Mouse (Mus musculus) liver, adult (tissue): ENCODE data around the gene Hist2h2bb.

Source experiments
- GATA4 ChIP-seq: IDR thresholded peaks from 2 replicates; pipeline ENCODE4 v1.6.1; 2014; ENCODE audit warnings: mild to moderate bottlenecking, low read length; ENCODE audit not compliant: insufficient replicate concordance

The Hist2h2bb gene

GRCm38 (mm10) chr3:96269511-96270474 lies at the start of gene Hist2h2bb:
Gene Hist2h2bb, plus strand, starts transcription at chr3:96269752.
- TF ChIP-seq GATA4 = no peak

DNA sequence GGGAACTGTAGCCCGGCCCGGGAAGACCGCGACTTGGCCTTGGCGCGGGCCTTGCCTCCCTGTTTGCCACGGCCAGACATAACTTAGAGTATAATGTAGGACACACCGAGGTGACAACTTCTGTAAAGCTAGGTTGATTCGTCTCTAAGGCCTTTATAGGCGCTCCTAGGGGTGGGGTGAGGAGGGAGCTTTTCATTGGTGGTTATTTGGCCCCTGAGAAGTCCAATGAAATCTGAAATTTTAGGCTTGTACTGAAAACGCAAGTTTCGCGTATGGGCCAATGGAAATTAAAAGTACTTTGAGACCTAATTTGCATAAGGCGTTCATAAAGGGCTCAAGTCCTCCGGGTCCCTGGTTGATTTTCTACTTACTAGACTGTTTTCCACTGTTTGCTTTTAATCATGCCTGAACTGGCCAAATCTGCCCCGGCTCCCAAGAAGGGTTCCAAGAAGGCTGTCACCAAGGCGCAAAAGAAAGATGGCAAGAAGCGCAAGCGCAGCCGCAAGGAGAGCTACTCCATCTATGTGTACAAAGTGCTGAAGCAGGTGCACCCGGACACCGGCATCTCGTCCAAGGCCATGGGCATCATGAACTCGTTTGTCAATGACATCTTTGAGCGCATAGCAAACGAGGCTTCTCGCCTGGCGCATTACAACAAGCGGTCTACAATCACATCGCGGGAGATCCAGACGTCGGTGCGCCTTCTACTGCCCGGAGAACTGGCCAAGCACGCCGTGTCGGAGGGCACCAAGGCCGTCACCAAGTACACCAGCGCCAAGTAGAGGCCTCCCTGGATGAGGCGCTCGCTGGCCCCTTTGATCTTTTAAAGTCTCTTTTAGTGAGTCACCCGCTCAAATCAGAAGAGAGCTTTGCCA lies 48.5 kb upstream of the Hist2h2bb start, which contains the start of the genes Hist2h2ac and Hist2h2be:
Hist2h2ac (minus strand) TSS at position 116 of the 875 bp plus-strand sequence.
Hist2h2be (plus strand) TSS at position 355 of the 875 bp plus-strand sequence.
- no peak for TF ChIP-seq GATA4

GRCm38 (mm10) chr3:96221640-96222038 lies 47.9 kb upstream of the Hist2h2bb start:
- TF ChIP-seq GATA4 = no peak

DNA sequence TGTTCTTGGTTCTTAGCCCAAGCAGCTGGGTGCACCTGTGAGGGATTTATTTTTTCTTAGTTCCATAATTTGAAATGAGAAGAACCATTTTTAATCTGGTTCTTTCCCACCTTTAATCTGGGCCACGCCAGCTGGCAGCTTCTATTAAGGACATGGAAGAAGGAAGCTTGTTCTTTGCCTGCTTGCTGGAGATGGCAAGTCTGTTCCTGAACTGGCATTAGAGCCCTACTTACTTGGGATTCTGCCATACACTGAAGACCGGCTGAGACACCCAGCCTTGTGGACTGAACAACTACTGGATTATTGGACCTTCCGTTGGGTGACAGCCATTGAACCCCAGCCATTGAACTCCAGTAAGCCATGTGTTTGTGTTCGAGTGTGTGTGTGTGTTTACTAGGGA lies 46.8 kb upstream of the Hist2h2bb start:
- TF ChIP-seq GATA4 = no peak

DNA sequence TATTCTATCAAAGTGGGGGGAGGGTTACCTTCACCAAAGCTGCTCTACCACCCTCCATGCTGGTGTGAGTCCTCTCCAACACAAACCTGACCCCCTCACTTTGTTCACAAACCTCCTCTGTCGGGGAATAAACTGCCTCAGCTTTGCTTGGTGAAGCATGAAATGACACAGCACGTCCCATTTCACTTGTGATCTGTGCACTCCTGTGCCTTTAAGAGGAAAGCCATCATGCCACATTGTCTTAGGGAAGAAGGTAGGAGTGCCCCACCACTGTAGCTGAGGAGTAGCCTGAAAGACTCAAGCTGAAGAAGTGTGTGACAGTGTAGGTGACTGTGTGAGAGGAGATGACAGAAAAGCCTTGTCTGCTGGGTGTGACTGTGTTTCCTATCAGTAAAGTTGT lies 44.1 kb upstream of the Hist2h2bb start:
- TF ChIP-seq GATA4 = no peak

DNA sequence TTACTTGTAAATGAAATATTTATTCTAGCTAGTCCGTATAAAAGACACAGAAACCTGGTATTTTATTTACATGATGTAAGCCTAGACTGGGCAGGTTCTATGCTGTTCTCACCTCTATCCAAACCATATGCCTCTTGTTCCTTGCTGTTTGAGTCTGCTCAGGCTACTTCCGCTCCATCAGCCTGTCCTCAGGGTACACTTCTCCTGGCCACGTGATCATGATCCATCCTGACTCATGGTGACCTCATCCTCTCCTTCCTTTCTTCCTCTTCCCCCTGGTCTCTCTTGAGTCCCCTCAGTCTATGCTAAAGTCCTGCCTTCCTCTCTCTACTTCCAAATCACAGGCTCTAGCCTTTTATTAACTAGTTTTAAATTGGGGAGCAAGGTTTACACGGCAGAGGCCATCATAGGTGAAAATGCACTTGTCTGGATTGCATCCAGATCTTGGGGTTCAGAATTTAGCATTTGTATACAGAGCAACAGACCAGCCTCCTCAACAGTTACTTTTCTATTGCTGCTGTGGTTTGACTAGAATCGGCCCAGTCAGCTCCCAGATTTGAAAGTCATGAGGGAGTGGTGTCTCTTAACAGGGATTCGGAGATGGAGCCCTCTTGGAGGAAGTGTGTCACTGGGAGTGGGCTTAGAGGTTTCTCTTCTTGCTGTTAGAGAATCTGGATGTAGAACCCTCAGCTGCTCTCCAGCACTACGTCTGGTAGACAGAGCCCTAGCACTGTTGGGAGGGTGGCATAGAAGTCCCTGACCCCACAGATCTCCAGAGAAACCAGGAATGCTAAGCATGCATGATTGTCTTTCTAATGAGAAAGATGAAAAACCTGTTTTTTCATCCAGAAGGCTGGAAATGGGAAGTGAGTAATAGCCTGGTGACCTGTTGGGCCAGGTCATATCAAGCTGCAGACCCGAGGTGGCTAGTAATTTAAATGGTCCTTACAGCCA lies 42.6 kb upstream of the Hist2h2bb start:
- no peak for TF ChIP-seq GATA4

DNA sequence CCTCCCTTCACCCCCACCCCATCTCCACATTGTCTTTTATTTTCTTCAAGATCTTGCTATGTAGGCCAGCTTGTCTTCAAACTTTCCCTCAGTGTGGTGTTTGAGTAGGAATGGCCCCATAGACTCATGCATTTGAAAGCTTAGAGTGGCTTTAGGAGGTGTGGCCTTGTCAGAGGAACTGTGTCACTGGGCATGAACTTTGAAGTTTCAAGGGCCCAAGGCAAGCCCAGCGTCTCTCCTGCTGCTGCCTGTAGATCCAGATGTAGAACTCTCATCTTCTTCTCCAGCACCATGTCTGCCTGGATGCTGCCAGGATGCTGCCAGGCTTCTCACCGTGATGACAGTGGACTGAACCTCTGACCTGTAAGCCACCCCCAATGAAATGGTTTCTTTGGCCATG lies 40.7 kb upstream of the Hist2h2bb start:
- TF ChIP-seq GATA4 = no peak

DNA sequence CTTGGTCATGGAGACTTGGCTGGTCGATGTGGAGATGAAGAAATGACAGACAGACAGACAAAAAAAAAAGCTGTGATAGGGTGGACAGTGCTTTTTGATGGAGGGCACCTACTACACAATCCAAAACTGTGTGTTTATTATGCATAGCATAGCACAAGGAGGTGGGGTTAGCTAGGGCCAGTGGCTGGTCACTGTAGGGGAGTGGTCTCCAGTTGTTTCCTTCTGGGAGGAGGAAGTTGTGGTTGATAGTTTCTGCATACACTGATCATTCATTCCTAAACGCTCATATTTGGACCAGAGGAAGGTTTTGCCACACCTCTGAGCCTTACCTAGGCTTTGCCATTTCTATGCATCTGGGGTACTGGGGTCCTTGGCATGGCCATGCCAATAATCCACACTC lies 39.1 kb upstream of the Hist2h2bb start:
- TF ChIP-seq GATA4 = no peak

GRCm38 (mm10) chr3:96230910-96231757 lies 38.4 kb upstream of the Hist2h2bb start:
- TF ChIP-seq GATA4 = no peak

DNA sequence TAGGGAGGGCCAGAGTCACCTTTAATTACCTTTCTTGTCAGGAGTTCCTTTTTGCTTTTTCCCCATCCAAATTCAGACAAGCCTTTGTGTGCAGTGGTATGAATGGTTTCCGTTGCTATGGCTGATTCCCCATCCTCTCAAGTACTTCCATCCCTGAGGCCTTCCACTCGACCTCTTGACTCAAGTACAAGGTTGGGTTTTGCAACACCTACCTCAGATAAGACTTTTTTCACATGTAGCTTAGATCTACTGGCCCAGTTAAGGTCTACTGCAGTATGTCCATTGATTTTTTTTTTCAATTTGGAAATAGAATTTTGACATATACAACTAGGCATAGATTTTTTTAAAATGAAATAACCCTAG lies 37.8 kb upstream of the Hist2h2bb start:
- TF ChIP-seq GATA4 = no peak

GRCm38 (mm10) chr3:96234914-96235313 lies 34.6 kb upstream of the Hist2h2bb start:
- no peak for TF ChIP-seq GATA4

- TF ChIP-seq GATA4 = no peak
Observed at GRCm38 (mm10) chr3:96235836-96236235, 33.7 kb upstream of the Hist2h2bb start.

- no peak for TF ChIP-seq GATA4
Observed at GRCm38 (mm10) chr3:96236834-96237334, 32.7 kb upstream of the Hist2h2bb start.

DNA sequence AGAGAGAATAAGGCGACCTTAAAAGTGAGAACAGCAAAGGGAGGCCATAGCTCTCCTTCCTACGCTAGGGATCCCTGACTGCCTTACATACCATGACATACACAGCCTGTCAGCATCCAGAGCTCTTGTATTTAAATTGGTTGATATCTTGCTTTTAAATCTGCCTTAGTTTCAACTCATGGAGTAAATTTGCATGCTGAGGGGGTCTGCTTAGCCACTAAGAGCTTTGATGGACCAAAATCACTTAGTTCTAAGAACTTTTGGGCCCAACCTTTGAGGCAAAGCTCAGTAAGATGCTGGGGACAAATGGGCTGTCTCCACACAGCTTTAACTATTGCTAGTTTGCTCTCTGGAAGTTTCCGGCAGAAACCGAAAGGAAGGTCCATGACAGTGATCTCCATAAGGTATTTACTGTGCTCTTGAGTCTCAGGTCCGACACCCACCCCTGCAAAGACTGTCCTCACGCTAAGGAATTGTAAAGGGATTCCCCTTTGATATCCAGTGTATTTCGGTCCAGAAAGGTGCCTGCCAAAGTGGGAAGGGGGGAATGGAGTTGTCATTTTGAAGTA lies 32.1 kb upstream of the Hist2h2bb start:
- no peak for TF ChIP-seq GATA4
